Mouse (Mus musculus) bone marrow macrophage, adult 2 months (primary cell): ENCODE results near the gene Gltp. TPM values are rescaled to one million over a fixed set of nuclear protein-coding genes. Genes with fewer than 3 reads are reported as not detected.

Experiments used
- H3K27ac ChIP-seq: 2 replicates; pipeline ENCODE4 v1.5.1; 2012; ENCODE audit warnings: low read depth, low read length; ENCODE audit not compliant: insufficient read depth
- H3K4me1 ChIP-seq: 2 replicates; pipeline ENCODE4 v1.6.1; 2012; ENCODE audit warnings: low read length; ENCODE audit not compliant: control insufficient read depth, insufficient read depth
- H3K4me3 ChIP-seq: 2 replicates; pipeline ENCODE4 v1.5.1; 2012; ENCODE audit warnings: mild to moderate bottlenecking, low read length, moderate library complexity; ENCODE audit not compliant: insufficient read depth
- CTCF ChIP-seq: IDR thresholded peaks from 2 replicates; pipeline ENCODE4 v1.5.1; 2012; ENCODE audit warnings: low read depth, mild to moderate bottlenecking, low read length, moderate library complexity
- POLR2A ChIP-seq: IDR thresholded peaks from 2 replicates; pipeline ENCODE4 v1.6.1; 2012; ENCODE audit warnings: mild to moderate bottlenecking, low read depth, low read length, borderline replicate concordance
- polyA plus RNA-seq: library from polyadenylated mRNA; stranded (reverse); fragments of >200 nt; gene quantifications from 2 replicates; pipeline ENCODE4 v1.2.4, GENCODE M21; 2012; ENCODE audit not compliant: missing spikeins, insufficient read depth, insufficient read length

Gltp gene
- polyA plus RNA-seq, 1 experiment, result 371 TPM

- Histone ChIP-seq H3K27ac (peak overlapping the region; percentile 47), H3K4me1 (peaks cover 25% of the 10 kb centered on the region), H3K4me3 (no peak overlapping the region)
- TF ChIP-seq CTCF (peak; percentile 36), POLR2A (no peak)
Observed at GRCm38 (mm10) chr5:114702403-114703392, 11.9 kb upstream of the Gltp start.

DNA sequence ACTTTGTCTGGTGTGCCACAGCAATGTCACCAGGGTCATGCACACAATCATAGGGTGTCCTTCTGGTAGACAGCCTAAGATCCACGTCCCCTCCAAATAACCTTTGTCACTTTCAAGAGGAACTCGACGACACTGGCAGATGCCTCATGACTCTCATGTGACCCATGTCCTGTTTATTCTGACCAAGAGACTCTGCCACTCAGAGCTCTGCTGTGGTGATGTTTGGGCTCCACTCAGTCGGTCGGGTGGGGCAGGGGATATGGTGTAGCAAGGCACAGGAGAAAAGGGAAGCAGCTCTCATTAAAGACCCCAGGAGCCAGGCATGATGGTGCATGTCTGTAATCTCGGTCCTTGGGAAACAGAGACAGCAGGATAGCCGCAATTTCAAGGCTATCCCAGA is 8.2 kb upstream of the Gltp start:
- TF ChIP-seq CTCF, result no peak
- TF ChIP-seq POLR2A, result no peak
- H3K27ac ChIP-seq, result peak overlapping the region; percentile 98
- H3K4me1 ChIP-seq, result peaks cover 19% of the 10 kb centered on the region
- peak overlapping the region; percentile 32 for H3K4me3 ChIP-seq

DNA sequence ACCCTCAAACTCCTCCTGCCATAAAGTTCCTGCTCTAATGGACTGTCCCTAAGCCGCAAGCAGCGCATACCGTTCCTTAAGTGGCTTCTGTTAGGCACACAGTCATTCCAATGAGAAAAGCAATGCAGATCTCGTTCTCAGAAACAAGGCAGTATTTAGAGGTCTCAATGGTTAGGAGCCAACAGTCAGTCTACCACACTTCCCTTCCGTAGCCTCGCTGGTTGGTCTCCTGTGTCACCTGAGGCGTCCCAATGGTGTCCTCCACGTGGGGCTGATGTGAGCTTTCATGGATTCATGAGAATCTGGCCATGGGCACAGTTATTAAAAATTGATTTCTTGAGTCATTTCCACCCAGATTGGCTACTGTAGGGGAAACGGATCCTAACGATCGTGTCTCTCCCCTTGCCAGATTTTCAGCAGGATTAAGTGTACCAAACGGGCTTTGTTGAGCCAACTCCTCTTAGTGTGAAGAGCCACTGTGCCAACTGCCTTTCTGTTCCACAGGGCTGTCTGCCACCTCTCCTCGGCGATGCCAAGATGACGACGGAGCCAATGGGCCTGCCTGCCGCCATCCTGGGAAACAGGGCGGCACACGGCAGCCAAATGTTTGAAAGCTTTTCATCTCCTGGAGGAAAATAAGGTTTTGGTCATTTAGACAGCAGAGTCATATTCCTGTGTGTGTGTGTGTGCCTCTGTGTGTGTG is 7.4 kb upstream of the Gltp start:
- peaks cover 19% of the 10 kb centered on the region for H3K4me1 ChIP-seq
- H3K27ac ChIP-seq, result peak overlapping the region; percentile 98
- TF ChIP-seq POLR2A, result no peak
- TF ChIP-seq CTCF, result no peak

DNA sequence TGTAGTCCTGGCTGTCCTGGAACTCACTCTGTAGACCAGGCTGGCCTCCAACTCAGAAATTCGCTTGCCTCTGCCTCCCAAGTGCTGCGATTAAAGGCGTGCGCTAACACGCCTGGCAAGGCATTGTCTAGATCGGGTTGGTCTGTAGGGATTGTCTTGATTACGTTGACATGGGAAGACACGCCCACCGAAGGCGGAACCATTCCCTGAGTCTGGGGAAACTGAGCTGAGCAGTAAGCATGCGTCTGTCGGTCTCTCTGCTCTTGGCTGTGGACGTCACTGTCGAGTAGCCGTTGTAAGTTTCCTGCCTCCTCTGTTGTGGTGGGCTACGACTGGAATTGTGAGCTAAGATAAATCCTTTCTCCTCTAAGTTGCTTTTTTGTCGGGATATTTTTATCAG is 6.2 kb upstream of the Gltp start:
- Histone ChIP-seq H3K4me3 (no peak overlapping the region), H3K27ac (no peak overlapping the region), H3K4me1 (peaks cover 12% of the 10 kb centered on the region)
- TF ChIP-seq POLR2A, result no peak

More for the DNA sequence above, 7.4 kb upstream of the Gltp start:
- no peak overlapping the region for H3K4me3 ChIP-seq

DNA sequence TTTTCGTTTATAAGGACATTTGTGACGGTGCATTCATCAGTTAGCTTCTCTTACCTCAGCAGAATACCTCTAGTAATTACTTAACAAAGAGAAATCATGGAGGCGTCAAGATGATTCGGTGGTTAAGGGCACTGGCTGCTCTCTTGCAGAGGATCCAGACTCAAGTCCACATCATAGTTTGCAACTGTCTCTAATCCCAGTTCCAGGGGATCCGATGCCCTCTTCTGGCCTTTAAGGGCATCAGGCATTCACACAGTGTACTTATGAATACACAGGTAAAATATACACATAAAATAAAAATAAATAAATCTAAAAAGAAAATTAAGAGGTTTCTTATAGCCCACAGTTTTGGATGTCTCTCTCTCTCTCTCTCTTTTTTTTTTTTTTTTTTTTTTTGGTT is 5.0 kb upstream of the Gltp start:
- Histone ChIP-seq H3K4me1 (peaks cover 12% of the 10 kb centered on the region), H3K4me3 (no peak overlapping the region), H3K27ac (no peak overlapping the region)
- TF ChIP-seq POLR2A, result no peak
- TF ChIP-seq CTCF, result no peak

DNA sequence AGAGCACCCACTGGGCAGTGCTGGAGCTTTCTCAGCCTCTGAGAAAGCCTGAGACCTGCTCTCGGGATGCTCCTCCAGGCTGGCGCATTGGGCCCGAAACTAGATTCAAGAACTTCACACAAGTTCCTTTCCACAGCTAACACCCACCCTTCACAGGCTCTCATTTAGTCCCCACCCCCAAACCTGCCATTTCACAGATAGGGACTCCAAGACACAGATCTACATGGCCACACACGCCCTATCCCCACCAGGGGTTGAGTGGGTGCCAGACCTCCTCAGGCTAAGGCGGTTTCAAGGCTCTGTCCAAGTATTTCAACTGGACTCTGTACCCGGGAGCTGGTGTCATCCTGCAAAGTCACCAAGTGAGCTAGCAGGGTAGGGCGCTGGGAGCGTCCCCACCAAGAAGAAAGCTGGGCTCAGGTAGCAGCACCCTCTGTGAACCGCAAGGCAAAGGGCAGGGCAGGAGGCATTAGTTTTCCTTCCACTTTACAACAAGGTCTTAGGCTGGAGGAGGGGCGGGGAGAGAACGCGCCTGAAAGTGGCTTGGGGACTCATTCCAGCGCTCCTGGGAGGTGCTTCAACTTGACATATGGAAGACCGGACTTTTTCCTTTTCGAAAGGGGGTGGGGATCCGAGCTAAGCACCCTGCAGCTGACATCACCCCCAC is 951 bp downstream of the Gltp start:
- peak overlapping the region; percentile 69 for H3K27ac ChIP-seq
- TF ChIP-seq POLR2A (no peak), CTCF (no peak)
- peak overlapping the region; percentile 98 for H3K4me3 ChIP-seq

DNA sequence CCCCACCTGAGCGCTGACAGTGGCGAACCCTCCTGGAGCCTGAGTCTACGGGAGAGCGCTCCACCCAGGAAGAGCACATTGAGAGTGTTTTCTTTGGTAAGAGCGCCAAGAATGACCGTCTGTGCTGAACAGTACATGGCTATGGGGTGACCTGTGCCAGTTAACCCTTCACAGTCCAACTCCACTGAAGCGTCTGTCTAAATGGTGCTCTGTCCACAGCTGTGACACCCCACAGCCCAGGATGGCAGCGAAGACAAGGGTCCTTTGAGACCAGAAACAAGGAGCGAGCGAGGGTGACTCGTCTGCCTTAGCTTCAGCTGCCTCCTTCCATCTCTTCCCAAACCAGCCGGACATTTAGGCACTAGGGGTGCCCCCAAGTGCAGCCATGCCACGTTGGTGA is 2.1 kb downstream of the Gltp start:
- peaks cover 31% of the 10 kb centered on the region for H3K4me1 ChIP-seq
- peak overlapping the region; percentile 98 for H3K4me3 ChIP-seq
- H3K27ac ChIP-seq, result peak overlapping the region; percentile 69
- TF ChIP-seq POLR2A, result no peak
- TF ChIP-seq CTCF, result no peak

More for the DNA sequence above, 951 bp downstream of the Gltp start:
- peaks cover 30% of the 10 kb centered on the region for H3K4me1 ChIP-seq

DNA sequence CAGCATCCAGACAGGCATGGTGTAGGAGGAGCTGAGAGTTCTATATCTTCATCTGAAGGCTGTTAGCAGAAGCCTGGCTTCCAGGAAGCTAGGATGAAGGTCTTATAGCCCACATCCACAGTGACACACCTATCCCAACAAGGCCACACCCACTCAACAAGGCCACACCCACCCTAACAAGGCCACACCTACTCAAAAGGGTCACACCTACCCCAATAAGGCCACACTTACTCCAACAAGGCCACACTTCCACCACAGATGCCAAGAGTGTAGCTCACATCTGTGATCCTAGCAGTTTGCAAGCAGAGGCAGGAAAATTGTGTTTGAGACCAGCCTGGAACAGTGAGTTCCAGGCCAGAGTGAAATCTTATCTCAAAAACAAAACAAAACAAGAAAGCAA is 2.9 kb downstream of the Gltp start:
- TF ChIP-seq POLR2A (no peak), CTCF (no peak)
- H3K4me3 ChIP-seq, result no peak overlapping the region
- no peak overlapping the region for H3K27ac ChIP-seq
- H3K4me1 ChIP-seq, result peaks cover 32% of the 10 kb centered on the region

GRCm38 (mm10) chr5:114686726-114687210 is 4.0 kb downstream of the Gltp start:
- Histone ChIP-seq H3K27ac (no peak overlapping the region), H3K4me1 (peaks cover 39% of the 10 kb centered on the region), H3K4me3 (no peak overlapping the region)
- TF ChIP-seq POLR2A, result no peak
- TF ChIP-seq CTCF, result no peak

GRCm38 (mm10) chr5:114685986-114686385 is 4.8 kb downstream of the Gltp start:
- Histone ChIP-seq H3K4me3 (no peak overlapping the region), H3K27ac (no peak overlapping the region), H3K4me1 (peaks cover 46% of the 10 kb centered on the region)
- TF ChIP-seq POLR2A (no peak), CTCF (no peak)
